Mouse (Mus musculus): ENCODE measurements at regions not wholly inside any gene's neighbourhood (a gene's known extent, or its start where the extent isn't known, plus 50 kb on each side); places are given as distances from the start of the nearest gene placed in this dataset.
A peak's percentile ranks its signal among the peaks of the same experiment; 100 is the strongest.
"Not testable (repeated sequence)": the region's sequence is repeated elsewhere in the genome, so short reads cannot be mapped to it uniquely, and the experiment has no call there.

GRCm38 (mm10) chr7:60492028-60492995 lies 352.3 kb upstream of the Snrpn start:
- DNase-seq, result peak; percentile 69 to 82

- DNase-seq, result not testable (repeated sequence)
Observed at GRCm38 (mm10) chr7:60487839-60488454, 347.9 kb upstream of the Snrpn start.

GRCm38 (mm10) chr7:60450074-60450603 lies 310.1 kb upstream of the Snrpn start:
- not testable (repeated sequence) for DNase-seq

- not testable (repeated sequence) for DNase-seq
Observed at GRCm38 (mm10) chr7:60449239-60450073, 309.4 kb upstream of the Snrpn start.

GRCm38 (mm10) chr7:60438781-60439180 lies 298.8 kb upstream of the Snrpn start:
- no peak for DNase-seq

GRCm38 (mm10) chr7:60391011-60391863 lies 251.2 kb upstream of the Snrpn start:
- DNase-seq, result peak; percentile 63 to 72

- DNase-seq, result peak; percentile 4 to 15
Observed at GRCm38 (mm10) chr7:60386957-60387356, 246.9 kb upstream of the Snrpn start.

- not testable (repeated sequence) for DNase-seq
Observed at GRCm38 (mm10) chr7:60374001-60374400, 234.0 kb upstream of the Snrpn start.

- DNase-seq, result not testable (repeated sequence)
Observed at GRCm38 (mm10) chr7:60352206-60352605, 212.2 kb upstream of the Snrpn start.

All from cerebellum, adult 18-20 months (tissue).